Mouse (Mus musculus) limb, embryonic 11.5 days (tissue): ENCODE results near the gene Abcc5. TPM values are rescaled to one million over a fixed set of nuclear protein-coding genes. Genes with fewer than 3 reads are reported as not detected.
"Not testable (repeated sequence)": the region's sequence is repeated elsewhere in the genome, so short reads cannot be mapped to it uniquely, and the experiment has no call there.

ENCODE experiments used
- ATAC-seq: fragments of 200-750 bp; cut with Nextera tagmentation; 2 replicates; pipeline ENCODE4 v1.8.0; 2017; ENCODE audit warnings: low read depth; ENCODE audit not compliant: insufficient number of reproducible peaks, low FRiP score, low TSS enrichment
- DNase-seq: peaks from one replicate; pipeline ENCODE4 v3.0.0-alpha.2; 2015; ENCODE audit warnings: low spot score
- H3K27ac ChIP-seq: fragments of 300-500 bp; sonication (generic); replicated peaks from 2 replicates; pipeline ENCODE4 v1.5.1; 2014; ENCODE audit warnings: low read depth, mild to moderate bottlenecking, low read length
- H3K27me3 ChIP-seq: fragments of 300-500 bp; sonication (generic); 2 replicates; pipeline ENCODE4 v1.6.1; 2014; ENCODE audit warnings: mild to moderate bottlenecking, low read length, mixed read lengths; ENCODE audit not compliant: control insufficient read depth, insufficient read depth
- H3K36me3 ChIP-seq: fragments of 300-500 bp; sonication (generic); 2 replicates; pipeline ENCODE4 v1.6.1; 2014; ENCODE audit warnings: mild to moderate bottlenecking, low read length, moderate library complexity, mixed read lengths; ENCODE audit not compliant: control insufficient read depth, insufficient read depth
- H3K4me1 ChIP-seq: fragments of 300-500 bp; sonication (generic); 2 replicates; pipeline ENCODE4 v1.6.1; 2014; ENCODE audit warnings: low read length, mixed read lengths; ENCODE audit not compliant: control insufficient read depth, insufficient read depth
- H3K4me2 ChIP-seq: fragments of 300-500 bp; sonication (generic); 2 replicates; pipeline ENCODE4 v1.6.1; 2014; ENCODE audit warnings: low read depth, mild to moderate bottlenecking, moderate library complexity; ENCODE audit not compliant: severe bottlenecking
- H3K4me3 ChIP-seq: fragments of 300-500 bp; sonication (generic); 2 replicates; pipeline ENCODE4 v1.5.1; 2014; ENCODE audit warnings: low read depth, low read length
- H3K9ac ChIP-seq: fragments of 300-500 bp; sonication (generic); 2 replicates; pipeline ENCODE4 v1.6.1; 2014; ENCODE audit warnings: mild to moderate bottlenecking, low read length
- H3K9me3 ChIP-seq: fragments of 300-500 bp; sonication (generic); 2 replicates; pipeline ENCODE4 v1.6.1; 2016; ENCODE audit warnings: low read length; ENCODE audit not compliant: control insufficient read depth
- WGBS: fragments of 180-500 bp; shearing (Covaris S2); extraction: QIAGEN DNeasy Blood & Tissue Kit; methylation state at CpG from one replicate; pipeline ENCODE4 v1.1.7; 2014; 5-methylcytosine and 5-hydroxymethylcytosine counted together
- polyA plus RNA-seq: library from polyadenylated mRNA; unstranded; fragments of >200 nt; fragmentation: Nextera tagmentation; extraction: Ambion mirVana; gene quantifications from 2 replicates; pipeline ENCODE4 v1.2.1, GENCODE M21; 2014

The Abcc5 gene
- polyA plus RNA-seq, 1 experiment from 2014 or later: 46.1 TPM

- H3K4me2 ChIP-seq: no peak overlapping the region
- H3K4me1 ChIP-seq: no peaks in the 10 kb centered on the region
- H3K36me3 ChIP-seq: no peaks in the 10 kb centered on the region
- WGBS: 0% methylated on average over 1 of the region's 1 CpGs
- no peak overlapping the region for H3K4me3 ChIP-seq
- H3K9me3 ChIP-seq: no peaks in the 10 kb centered on the region
- H3K27ac ChIP-seq: no peak overlapping the region
- DNase-seq (no peak), ATAC-seq (no peak)
- H3K9ac ChIP-seq: no peak overlapping the region
- no peaks in the 10 kb centered on the region for H3K27me3 ChIP-seq
Measured at GRCm38 (mm10) chr16:20456106-20456505, 29.9 kb upstream of the Abcc5 start.

GRCm38 (mm10) chr16:20454155-20454654, 28.0 kb upstream of the Abcc5 start:
- WGBS: 91% methylated on average over 6 of the region's 6 CpGs
- Histone ChIP-seq H3K4me3 (no peak overlapping the region), H3K27ac (no peak overlapping the region), H3K9me3 (no peaks in the 10 kb centered on the region), H3K36me3 (no peaks in the 10 kb centered on the region), H3K9ac (no peak overlapping the region), H3K4me1 (no peaks in the 10 kb centered on the region), H3K4me2 (no peak overlapping the region), H3K27me3 (no peaks in the 10 kb centered on the region)
- DNase-seq (no peak), ATAC-seq (no peak)

DNA sequence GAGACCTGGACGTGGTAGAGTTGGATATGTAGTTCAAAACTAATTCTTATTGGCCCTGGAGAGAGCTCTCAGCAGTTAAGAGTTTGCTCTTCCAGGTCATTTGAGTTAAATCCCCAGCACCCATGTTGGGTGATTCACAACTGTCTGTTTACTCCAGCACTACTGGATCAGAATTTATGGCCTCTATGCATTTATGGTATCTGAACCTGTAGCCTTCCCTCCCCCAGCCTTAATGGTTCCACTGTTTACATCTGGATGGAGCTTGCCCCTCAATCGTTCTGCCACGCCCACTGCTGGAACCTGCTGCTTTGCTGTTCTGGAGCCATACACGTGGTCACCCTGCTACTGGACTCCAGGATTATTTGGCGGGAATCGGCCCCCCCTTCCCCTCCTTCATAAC, 25.6 kb upstream of the Abcc5 start:
- no peak overlapping the region for H3K27ac ChIP-seq
- no peak for DNase-seq
- H3K27me3 ChIP-seq: no peaks in the 10 kb centered on the region
- H3K4me2 ChIP-seq: no peak overlapping the region
- 61% methylated on average over 6 of the region's 6 CpGs for WGBS
- no peak for ATAC-seq
- H3K4me3 ChIP-seq: no peak overlapping the region
- H3K9ac ChIP-seq: no peak overlapping the region
- H3K9me3 ChIP-seq: no peaks in the 10 kb centered on the region
- no peaks in the 10 kb centered on the region for H3K36me3 ChIP-seq
- no peaks in the 10 kb centered on the region for H3K4me1 ChIP-seq

- no peak overlapping the region for H3K4me3 ChIP-seq
- ATAC-seq: no peak
- H3K4me2 ChIP-seq: no peak overlapping the region
- DNase-seq: no peak
- 100% methylated on average over 1 of the region's 1 CpGs for WGBS
- H3K27me3 ChIP-seq: no peaks in the 10 kb centered on the region
- no peak overlapping the region for H3K27ac ChIP-seq
- no peaks in the 10 kb centered on the region for H3K36me3 ChIP-seq
- no peaks in the 10 kb centered on the region for H3K4me1 ChIP-seq
- H3K9me3 ChIP-seq: no peaks in the 10 kb centered on the region
- no peak overlapping the region for H3K9ac ChIP-seq
Measured at GRCm38 (mm10) chr16:20445871-20446270, 19.7 kb upstream of the Abcc5 start.

- Histone ChIP-seq H3K36me3 (no peaks in the 10 kb centered on the region), H3K9me3 (no peaks in the 10 kb centered on the region), H3K27me3 (no peaks in the 10 kb centered on the region), H3K4me1 (no peaks in the 10 kb centered on the region), H3K4me2 (no peak overlapping the region), H3K4me3 (no peak overlapping the region), H3K9ac (no peak overlapping the region), H3K27ac (no peak overlapping the region)
- no peak for ATAC-seq
- no peak for DNase-seq
- 80% methylated on average over 7 of the region's 7 CpGs for WGBS
Measured at GRCm38 (mm10) chr16:20444831-20445388, 18.7 kb upstream of the Abcc5 start.

GRCm38 (mm10) chr16:20442871-20443270, 16.7 kb upstream of the Abcc5 start:
- Histone ChIP-seq H3K4me3 (no peak overlapping the region), H3K27me3 (no peaks in the 10 kb centered on the region), H3K4me1 (no peaks in the 10 kb centered on the region), H3K9me3 (no peaks in the 10 kb centered on the region), H3K27ac (no peak overlapping the region), H3K9ac (no peak overlapping the region), H3K4me2 (no peak overlapping the region), H3K36me3 (no peaks in the 10 kb centered on the region)
- DNase-seq (no peak), ATAC-seq (no peak)
- WGBS: 86% methylated on average over 2 of the region's 2 CpGs

GRCm38 (mm10) chr16:20438673-20439415, 12.7 kb upstream of the Abcc5 start:
- DNase-seq (no peak), ATAC-seq (no peak)
- Histone ChIP-seq H3K27ac (no peak overlapping the region), H3K27me3 (no peaks in the 10 kb centered on the region), H3K9me3 (no peaks in the 10 kb centered on the region), H3K4me1 (no peaks in the 10 kb centered on the region), H3K36me3 (no peaks in the 10 kb centered on the region), H3K4me3 (no peak overlapping the region), H3K4me2 (no peak overlapping the region), H3K9ac (no peak overlapping the region)
- WGBS: 94% methylated on average over 11 of the region's 11 CpGs

- not testable (repeated sequence) for H3K9ac ChIP-seq, H3K27me3 ChIP-seq, H3K4me2 ChIP-seq, H3K9me3 ChIP-seq, H3K36me3 ChIP-seq, H3K27ac ChIP-seq, H3K4me1 ChIP-seq, DNase-seq, H3K4me3 ChIP-seq, ATAC-seq
- WGBS: 96% methylated on average over 1 of the region's 1 CpGs
Measured at GRCm38 (mm10) chr16:20438046-20438445, 11.9 kb upstream of the Abcc5 start.
